Mouse (Mus musculus) mouse trophoblast stem cell (cell line): ENCODE results near the gene Gm4836.
"Not testable (repeated sequence)": the region's sequence is repeated elsewhere in the genome, so short reads cannot be mapped to it uniquely, and the experiment has no call there.

ENCODE experiments used
- in situ Hi-C, 2 experiments: fragments of 300-500 bp; cut with MseI, MboI; formaldehyde crosslinking; loops; 2 replicates in 1 of 2; 3 replicates in 1 of 2; pipeline ENCODE4 v1.15.1; 2025

Gene Gm4836

GRCm38 (mm10) chrX:28293532-28293931 is at the start of gene Gm4836:
TSS of gene Gm4836 (minus strand) at chrX:28293632.
- in situ Hi-C loops, result not testable (repeated sequence)
